Mouse (Mus musculus) ovary, postnatal 36 days (tissue): ENCODE data around the gene Pvr.
"Not testable (repeated sequence)": the region's sequence is repeated elsewhere in the genome, so short reads cannot be mapped to it uniquely, and the experiment has no call there.

Experiments used
- DNase-seq: peaks from one replicate; pipeline ENCODE4 v3.0.0; 2022; ENCODE audit warnings: low spot score, mixed read lengths

Pvr gene

GRCm38 (mm10) chr7:19932877-19933809, 12.2 kb upstream of the Pvr start:
- DNase-seq, result peak; percentile 66

- no peak for DNase-seq
Observed at GRCm38 (mm10) chr7:19932133-19932876, 11.3 kb upstream of the Pvr start.

- DNase-seq, result not testable (repeated sequence)
Observed at GRCm38 (mm10) chr7:19930481-19930880, 9.5 kb upstream of the Pvr start.

- no peak for DNase-seq
Observed at GRCm38 (mm10) chr7:19928486-19928885, 7.5 kb upstream of the Pvr start.

- no peak for DNase-seq
Observed at GRCm38 (mm10) chr7:19926849-19927480, 6.0 kb upstream of the Pvr start.

GRCm38 (mm10) chr7:19925376-19925775, 4.4 kb upstream of the Pvr start:
- DNase-seq, result no peak

- DNase-seq, result no peak
Observed at GRCm38 (mm10) chr7:19923797-19924196, 2.8 kb upstream of the Pvr start.

- no peak for DNase-seq
Observed at GRCm38 (mm10) chr7:19923354-19923753, 2.4 kb upstream of the Pvr start.

- no peak for DNase-seq
Observed at GRCm38 (mm10) chr7:19920166-19920505, 824 bp downstream of the Pvr start.

GRCm38 (mm10) chr7:19914558-19914957, 6.4 kb downstream of the Pvr start:
- no peak for DNase-seq

GRCm38 (mm10) chr7:19911695-19912524, 9.1 kb downstream of the Pvr start:
- DNase-seq, result no peak

- no peak for DNase-seq
Observed at GRCm38 (mm10) chr7:19911292-19911658, 9.7 kb downstream of the Pvr start.

GRCm38 (mm10) chr7:19910421-19911291, 10.3 kb downstream of the Pvr start:
- peak; percentile 78 for DNase-seq

- peak; percentile 30 for DNase-seq
Observed at GRCm38 (mm10) chr7:19889881-19890280, 31.1 kb downstream of the Pvr start.

- no peak for DNase-seq
Observed at GRCm38 (mm10) chr7:19887849-19888248, 33.1 kb downstream of the Pvr start, which contains the start of gene Ceacam19. TSS of gene Ceacam19 (minus strand) at chr7:19887965.

- DNase-seq, result no peak
Observed at GRCm38 (mm10) chr7:19880754-19881153, 40.2 kb downstream of the Pvr start.

GRCm38 (mm10) chr7:19876781-19877425, 44.1 kb downstream of the Pvr start:
- DNase-seq, result no peak

- no peak for DNase-seq
Observed at GRCm38 (mm10) chr7:19875948-19876682, 44.8 kb downstream of the Pvr start.

- no peak for DNase-seq
Observed at GRCm38 (mm10) chr7:19871943-19872601, 48.9 kb downstream of the Pvr start.
